Mouse (Mus musculus): ENCODE measurements around the gene Btbd35f10.
"Not testable (repeated sequence)": the region's sequence is repeated elsewhere in the genome, so short reads cannot be mapped to it uniquely, and the experiment has no call there.

Btbd35f10 gene

DNA sequence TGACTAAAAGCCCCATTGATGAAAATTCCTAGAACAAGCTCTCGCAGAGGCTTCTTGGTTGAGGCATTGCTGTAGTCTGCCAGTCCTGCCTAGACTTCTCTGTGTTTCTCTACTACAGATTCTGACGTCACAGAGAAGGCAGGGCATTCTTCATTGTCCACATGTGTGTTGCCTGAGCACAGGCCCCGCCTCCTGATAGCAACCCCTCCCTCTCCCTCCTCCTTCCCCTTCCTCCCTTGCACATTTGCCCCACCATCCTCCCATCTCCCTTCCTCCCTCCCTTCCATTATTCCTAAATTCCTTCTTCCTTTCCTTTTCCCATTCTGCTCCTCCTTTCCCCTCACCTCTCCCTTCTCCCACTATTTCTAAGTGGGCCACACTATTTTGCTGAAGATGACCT is at the start of gene Btbd35f10:
Btbd35f10 (minus strand) TSS at position 101 of the 400 bp plus-strand sequence.
- not testable (repeated sequence) for DNase-seq
